Mouse (Mus musculus): ENCODE measurements around the gene Cpm. TPM values are rescaled to one million over a fixed set of nuclear protein-coding genes. Genes with fewer than 3 reads are reported as not detected.
"Not testable (repeated sequence)": the region's sequence is repeated elsewhere in the genome, so short reads cannot be mapped to it uniquely, and the experiment has no call there.

Cpm gene
- polyA plus RNA-seq (2012; rRNA removed) = 3.5 and 3.9 TPM in 2 replicates

DNA sequence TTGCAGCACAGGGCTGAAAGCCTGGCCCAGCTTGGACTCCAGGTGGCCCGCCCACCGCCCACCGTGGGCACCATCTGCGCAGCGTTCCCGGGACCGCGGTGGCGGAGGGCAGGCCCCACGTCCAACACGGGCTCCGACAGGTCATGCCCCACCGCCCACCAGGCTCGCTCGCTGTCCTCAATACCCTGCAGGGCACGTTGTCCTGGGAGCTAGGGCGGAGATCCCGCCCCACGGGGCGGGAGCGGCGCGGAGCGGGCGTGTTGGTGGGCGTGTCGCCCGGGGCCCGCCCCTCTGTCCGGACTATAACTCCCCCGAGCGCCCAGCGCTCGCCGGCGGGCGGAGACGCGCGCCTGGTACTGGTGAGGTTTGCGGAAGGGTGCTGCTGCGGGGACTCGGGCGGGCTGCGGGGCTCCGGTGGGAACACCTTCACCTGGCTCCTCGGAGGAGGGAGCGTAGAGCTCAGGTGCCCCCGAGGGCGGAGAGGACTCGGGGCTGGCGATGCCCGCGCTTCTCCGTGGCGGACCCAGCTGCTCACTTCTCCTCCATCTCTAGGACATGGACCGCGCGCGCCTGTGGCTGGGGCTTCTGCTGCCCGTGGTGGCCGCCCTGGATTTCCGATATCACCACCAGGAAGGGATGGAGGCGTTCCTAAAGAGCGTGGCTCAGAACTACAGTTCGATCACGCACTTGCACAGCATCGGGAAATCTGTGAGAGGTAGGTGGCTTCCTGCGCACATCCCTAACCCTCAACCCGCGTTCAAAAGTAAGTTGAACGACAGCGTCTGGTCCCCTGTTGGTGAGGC, at the start of gene Cpm:
Gene Cpm, plus strand, starts transcription at position 332 of the 803 bp plus-strand sequence.
- no peak for DNase-seq (ENCODE audit: extremely low spot score in 1 of 2, low spot score in 1 of 2)

DNA sequence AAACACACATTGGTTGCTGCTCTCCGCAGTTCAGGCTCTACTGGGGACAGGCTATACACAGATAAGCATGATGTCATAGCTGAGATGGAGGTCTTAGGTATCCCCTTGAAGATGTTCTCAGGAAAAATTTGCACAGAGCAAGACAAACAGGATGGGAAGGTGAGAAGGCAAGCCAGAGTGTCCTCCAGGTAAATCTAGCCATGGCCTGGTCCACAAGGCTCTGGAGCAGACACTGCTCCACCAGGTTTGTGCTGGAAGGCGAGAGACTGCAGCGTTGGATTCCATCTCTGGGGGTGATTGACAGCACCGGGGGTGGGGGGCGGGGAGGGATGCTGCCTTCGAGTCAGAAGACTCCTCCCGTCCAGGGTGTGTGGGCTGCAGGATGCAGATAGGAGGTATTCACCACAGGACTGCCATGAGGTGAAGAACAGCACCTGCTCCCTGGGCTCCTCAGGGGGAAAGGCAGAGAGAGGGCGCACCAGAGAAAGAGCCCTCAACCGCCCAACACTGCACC, 49.5 kb upstream of the Cpm start:
- no peak for DNase-seq (ENCODE audit: extremely low spot score in 1 of 2, low spot score in 1 of 2)

DNA sequence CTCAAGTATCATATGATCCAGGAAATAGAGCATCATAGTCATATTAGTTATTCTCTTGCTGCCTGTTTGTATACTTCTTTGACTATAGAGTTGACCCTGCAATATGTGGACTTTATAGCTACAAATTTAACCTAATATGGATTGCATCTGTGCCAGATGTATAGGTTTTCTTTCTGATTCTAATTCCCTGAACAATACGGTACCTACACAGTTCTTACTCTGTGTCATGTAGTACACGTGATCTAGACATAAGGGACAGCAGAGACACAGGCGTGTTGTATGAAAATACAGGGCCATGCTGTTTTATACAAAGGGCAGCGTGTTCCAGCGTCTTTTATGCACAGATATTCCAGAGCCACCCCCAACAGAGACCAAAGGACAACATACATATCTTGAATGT, 48.9 kb upstream of the Cpm start:
- DNase-seq (ENCODE audit: extremely low spot score in 1 of 2, low spot score in 1 of 2) = no peak

DNA sequence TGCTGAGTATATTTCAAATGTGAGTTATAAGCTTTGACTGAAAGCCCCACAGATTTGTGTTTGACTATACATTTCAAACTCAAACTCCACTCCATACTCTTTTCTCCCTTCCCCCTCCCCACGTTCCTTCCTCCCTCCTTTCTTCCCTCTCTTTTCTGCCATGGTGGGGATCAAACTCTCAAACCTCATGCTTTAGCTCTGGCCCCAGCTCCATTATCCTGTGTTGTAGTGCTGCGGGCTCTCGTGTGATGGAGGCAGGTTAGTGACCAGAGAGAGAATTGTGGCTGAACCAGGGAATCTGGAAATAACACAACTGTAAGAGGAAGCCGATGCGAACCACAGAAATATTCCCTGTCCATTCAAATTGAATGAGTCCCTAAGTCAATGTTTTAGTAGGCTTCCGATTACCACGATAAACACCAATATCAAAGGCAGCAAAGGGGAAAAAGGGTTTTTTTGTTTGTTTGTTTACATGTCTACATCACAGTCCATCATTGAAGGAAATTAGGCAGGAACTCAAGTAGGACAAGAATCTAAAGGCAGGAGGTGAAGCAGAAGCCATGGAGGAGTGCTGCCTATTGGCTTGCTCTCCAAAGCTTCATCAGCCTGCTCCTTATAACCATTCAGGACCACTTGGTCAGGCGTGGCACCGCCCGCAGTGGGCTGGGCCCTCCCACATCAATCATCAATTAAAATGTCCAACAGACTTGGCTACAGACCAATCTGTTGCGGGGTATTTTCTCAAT, 48.1 kb upstream of the Cpm start:
- no peak for DNase-seq (ENCODE audit: extremely low spot score in 1 of 2, low spot score in 1 of 2)

DNA sequence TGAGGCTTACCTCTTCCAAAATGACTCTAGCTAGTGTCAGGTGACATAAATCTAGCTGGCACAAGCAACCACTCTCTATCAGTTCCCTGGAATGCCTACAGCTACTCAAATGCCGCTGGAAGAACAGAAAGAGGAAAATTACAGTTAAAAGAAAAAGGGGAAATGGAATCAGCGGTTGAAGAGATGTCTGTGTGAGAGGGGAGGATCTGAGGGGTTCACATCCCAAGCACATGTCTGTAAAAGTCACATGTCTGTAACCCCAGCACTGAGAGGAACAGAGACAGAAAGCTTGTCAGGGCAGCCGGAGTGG, 47.6 kb upstream of the Cpm start:
- DNase-seq (ENCODE audit: extremely low spot score in 1 of 2, low spot score in 1 of 2) = no peak

DNA sequence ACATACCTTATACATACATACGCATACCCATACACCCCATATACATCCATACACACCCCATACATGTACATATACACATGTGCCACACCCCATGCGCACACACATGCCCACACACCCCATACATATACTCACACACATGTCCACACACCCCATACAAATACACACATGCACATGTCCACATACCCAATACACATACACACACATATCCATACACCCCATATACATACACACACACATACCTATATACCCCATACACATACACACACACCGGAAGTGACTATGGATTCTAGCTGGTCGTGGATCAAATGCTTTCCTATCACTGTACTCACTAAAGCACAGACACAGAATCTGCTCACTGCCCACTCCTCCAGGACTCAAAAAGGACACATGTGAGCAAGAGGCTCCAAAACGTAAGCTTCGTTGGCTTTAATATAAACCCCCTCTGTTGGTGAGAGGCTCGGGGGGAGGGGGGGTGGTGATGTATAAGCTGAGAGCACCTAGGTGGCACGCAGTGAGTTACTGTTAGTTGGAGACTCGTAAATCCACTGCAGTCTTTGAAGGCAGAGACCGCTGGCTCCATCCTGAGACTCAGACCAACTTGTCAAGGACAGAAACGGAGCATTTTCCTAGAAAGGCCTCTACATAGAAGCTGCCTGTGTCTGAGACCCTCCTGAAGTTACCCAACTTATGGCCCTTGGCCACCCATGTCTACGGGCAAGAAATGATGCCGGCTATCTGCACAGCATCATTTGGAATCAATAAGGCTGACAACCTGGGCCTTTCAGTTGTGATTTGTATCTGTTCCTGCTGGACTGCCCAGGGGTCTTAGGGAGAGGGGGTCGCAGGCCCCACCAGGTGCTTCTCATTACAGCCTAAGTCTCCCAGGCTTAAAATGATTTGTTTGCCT, 45.9 kb upstream of the Cpm start:
- no peak for DNase-seq (ENCODE audit: extremely low spot score in 1 of 2, low spot score in 1 of 2)

DNA sequence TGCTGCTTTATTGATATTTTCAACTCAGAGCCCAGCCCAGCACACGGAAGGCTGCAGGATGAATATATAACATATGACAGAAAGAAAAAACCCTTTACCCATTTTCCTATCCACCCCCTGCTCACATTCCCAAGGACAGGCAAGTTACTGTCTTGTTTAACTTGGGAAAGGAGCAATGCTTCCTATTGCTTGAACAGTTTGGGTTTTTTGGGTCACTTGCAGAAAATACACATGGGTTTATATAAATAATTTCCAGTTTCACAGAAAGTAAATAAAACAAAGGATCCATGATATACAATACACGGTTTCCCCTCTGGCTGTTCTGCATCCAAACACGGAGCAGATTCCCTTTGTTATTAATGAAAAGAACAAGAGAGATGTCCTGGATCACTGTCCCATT, 45.2 kb upstream of the Cpm start:
- no peak for DNase-seq (ENCODE audit: extremely low spot score in 1 of 2, low spot score in 1 of 2)

DNA sequence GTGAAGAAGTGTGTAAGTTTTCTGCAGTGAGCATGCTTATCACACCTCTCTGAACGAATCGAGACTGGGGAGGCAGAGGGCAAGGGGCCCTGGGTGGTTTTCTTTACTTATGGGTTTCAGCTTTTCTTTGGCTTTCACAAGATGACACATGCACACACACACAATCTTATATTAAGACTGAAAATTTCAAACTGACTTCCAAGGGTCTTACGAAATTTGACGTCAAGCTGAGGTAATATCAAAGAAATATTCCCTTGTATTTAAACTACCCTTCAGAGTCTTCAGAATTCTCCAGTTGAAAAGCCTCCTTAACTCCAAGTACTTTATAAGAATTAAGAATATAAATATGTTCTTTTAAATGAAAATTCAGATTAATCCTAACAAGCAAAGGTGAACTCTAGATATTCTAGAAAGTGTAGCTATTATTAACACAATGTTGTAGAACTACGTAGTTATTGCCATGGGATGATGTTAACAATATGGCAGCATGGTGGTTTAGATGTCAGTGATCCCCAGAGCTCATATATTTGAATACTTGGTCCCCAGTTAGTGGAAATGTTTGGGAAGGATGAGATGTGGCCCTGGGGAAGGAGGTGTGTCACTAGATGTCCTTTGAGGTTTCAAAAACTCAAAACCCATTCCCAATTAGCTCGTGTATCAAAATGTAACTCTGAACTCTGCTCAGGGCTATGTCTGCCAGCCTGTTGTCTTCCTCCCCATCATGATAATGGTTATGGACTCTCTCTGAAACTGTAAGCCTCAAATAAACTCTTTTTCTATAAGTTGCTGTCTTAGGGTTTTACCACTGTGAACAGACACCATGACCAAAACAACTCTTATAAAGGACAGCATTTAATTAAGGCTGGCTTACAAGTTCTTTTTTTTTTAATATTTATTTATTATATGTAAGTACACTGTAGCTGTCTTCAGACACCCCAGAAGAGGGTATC, 44.5 kb upstream of the Cpm start:
- no peak for DNase-seq (ENCODE audit: extremely low spot score in 1 of 2, low spot score in 1 of 2)

DNA sequence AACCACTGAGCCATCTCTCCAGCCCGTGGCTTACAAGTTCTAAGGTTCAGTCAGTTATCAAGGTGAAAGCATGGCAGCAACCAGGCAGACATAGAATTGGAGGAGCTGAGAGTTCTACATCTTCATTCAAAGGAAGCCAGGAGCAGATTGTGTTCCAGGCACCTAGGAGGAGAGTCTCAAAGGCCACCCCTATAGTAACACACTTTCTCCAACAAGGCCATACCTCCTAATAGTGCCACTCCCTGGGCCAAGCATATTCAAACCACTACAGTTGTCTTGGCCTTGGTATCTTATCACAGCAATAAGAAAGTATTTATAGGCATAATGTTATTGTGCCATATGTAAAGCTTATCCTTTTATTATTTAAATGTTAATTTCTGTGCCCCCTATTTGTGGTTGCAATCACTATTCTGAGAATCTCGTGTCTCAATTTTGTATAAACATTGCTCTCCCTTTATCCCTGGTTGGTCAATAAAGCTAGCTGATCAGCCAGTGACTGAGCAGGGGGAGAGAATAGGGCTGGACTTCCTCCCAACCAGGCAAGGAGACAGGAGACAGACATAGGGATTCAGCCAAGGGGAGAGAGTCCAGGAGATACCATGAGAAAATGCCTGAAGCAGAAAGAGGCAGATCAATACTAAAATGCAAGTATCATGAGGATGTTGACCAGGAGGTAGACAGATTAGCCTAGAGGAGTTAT, 43.5 kb upstream of the Cpm start:
- DNase-seq (ENCODE audit: extremely low spot score in 1 of 2, low spot score in 1 of 2) = no peak

DNA sequence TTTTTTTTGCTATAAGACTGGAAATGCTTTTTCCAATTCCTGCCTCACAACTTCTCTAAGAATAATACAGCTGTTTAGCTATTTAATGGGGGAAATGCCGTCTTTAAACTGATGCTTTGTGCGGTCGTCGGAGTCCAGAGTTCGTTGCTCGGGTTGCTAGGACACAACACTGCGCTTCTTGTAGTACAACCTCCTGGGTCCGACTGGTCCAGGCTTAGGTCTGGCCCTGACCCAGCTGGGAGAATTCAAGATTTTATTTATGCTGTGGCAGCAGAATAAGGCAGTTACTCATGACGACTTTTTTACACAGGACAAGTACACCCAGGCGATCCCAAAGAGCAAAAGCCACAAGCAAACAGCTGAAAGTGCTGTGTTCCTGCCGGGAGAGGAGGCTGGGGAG, 42.4 kb upstream of the Cpm start:
- DNase-seq (ENCODE audit: extremely low spot score in 1 of 2, low spot score in 1 of 2) = no peak

DNA sequence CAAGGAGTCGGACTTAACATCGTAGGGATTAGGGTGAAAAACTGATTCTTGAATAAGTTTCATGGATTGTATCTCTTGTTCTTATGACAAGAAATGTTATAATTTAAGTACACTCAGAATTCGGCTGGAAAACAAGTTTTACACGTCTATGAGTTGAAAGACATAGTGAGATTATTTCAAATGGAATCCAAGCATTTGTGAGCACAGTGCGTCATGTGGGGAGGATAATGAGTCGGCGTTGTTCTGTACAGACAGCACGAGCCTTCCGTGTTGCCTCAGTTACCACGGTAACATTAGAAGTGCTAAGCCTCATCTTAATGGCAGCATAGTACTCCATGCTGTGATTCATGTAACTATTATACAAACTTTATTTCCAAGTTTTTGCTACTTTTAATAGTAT, 42.0 kb upstream of the Cpm start:
- no peak for DNase-seq (ENCODE audit: extremely low spot score in 1 of 2, low spot score in 1 of 2)

DNA sequence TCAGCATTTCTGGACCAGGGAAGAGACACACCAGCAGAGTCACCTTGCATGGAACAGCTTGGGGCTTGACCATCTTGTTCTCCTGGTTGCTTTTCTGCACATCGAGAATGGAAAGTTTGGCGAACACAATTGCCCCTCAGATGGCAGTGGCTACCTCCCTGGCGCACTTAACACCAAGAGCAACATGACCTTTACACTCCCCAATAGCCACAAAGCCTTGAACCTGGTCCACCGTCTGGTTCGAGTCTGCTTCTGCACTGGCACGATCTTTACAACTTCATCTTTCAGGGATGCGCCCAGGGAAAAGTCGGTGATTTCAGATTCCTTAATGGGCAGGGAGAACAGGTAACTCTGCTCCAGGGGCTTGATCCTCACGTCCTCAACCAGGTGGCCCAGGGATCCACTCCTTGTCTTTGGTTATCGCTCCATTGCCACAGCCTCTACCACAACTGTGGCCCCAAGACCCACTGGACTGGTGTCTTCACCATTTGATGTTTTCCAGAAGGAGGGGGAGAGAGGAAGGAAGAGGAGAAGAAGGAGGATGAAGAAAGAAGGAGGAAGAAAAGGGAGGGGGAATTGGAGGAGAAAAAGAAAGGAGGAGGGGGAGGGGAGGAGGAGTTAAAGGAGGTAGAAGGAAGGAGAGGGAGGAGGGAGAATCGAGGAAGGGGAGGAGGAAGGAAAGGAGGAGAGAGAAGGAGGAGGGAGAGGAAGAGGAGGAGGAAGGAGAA, 40.7 kb upstream of the Cpm start:
- DNase-seq (ENCODE audit: extremely low spot score in 1 of 2, low spot score in 1 of 2) = not testable (repeated sequence)

DNA sequence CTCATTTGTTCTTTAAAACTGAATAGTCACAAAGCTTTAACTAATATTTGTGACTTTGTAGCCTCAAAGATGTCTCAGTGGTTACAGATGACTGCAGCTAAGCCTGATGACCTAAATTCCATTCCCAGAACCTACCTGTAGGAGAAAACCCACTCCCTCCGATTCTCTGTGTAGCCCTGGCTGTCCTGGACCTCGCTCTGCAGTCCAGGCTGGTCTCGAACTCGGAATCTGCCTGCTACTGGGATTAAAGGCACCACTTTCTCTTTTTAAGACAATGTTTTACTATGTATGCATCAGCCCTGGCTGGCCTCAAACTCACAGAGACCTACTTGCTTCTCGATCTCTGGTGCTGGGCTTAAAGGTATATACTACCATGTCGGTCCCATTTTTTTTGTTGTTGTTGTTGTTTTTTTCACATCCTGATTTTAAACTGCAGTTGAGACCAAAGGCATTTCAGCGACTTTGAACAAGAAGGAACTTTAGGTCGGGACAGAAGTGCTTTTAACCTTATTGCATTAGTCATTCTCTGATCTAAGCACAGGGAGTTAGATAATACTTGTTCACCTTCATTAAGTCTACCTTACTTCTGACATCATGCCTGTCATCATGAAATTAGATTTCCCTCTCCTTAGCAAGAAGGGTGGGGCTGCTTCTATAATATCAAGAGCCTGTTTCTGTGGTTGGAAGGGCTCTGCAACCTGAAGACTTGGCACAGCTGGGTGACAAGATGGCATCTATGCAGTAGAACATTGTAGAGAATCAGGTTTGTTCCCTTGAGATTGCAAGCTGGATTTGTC, 40.0 kb upstream of the Cpm start:
- no peak for DNase-seq (ENCODE audit: extremely low spot score in 1 of 2, low spot score in 1 of 2)

DNA sequence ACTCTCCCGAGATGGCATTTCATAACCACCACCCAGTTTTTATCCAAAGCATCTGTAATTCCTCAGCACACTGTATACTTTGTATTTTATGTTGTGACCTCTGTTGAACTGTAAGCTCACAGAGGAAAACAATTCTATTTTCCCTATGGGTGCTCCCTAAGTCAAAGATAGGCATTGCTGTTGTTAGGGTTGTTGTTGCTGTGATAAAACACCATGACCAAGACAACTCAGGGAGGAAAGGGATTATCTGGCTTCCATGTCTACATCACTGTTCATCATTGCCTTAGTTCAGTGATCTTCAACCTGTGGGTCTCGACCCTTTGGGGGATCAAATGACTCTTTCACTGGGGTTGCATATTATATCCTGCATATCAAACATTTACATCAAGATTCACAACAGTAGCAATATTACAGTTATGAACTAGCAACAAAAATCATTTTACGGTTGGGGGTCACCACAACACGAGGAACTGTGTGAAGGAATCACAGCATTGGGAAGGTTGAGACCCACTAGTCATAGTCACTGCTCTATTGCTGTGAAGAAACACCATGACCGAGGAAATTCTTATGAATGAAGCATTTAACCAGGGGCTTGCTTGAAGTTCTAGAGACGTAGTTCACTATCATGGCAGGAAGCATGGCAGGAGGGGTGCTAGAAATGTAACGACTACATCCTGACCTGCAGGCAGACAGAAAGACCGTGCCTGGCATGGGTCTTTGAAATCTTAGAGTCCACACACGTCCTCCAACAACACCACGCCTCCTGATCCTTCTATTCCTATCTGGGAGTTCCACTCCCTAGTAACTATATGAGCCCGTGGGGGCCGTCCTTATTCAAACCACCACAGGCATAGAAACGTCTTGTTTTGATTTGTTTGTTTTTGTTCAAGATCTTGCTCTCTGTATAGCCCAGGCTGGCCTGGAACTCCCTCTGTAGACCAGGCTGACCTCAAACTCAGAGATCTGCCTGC, 38.7 kb upstream of the Cpm start:
- no peak for DNase-seq (ENCODE audit: extremely low spot score in 1 of 2, low spot score in 1 of 2)

DNA sequence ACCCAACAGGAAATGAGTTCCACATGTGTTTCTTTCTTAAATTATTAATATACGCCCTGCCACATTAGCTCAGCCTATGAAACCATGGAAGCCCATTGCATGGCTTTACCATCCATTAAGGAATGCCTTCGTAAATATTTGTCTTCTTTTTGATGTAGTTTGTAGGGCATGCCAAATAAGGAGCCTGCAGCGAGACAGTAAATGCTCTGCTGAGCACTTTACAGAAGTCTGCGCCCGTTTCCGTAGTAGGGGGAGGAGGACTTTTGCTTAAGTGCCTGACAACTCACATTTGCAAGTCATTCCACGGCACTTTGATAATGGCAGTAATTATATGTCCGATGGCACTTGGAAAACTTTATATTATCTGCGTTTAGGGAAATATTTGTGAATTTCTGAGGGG, 37.5 kb upstream of the Cpm start:
- no peak for DNase-seq (ENCODE audit: extremely low spot score in 1 of 2, low spot score in 1 of 2)

DNA sequence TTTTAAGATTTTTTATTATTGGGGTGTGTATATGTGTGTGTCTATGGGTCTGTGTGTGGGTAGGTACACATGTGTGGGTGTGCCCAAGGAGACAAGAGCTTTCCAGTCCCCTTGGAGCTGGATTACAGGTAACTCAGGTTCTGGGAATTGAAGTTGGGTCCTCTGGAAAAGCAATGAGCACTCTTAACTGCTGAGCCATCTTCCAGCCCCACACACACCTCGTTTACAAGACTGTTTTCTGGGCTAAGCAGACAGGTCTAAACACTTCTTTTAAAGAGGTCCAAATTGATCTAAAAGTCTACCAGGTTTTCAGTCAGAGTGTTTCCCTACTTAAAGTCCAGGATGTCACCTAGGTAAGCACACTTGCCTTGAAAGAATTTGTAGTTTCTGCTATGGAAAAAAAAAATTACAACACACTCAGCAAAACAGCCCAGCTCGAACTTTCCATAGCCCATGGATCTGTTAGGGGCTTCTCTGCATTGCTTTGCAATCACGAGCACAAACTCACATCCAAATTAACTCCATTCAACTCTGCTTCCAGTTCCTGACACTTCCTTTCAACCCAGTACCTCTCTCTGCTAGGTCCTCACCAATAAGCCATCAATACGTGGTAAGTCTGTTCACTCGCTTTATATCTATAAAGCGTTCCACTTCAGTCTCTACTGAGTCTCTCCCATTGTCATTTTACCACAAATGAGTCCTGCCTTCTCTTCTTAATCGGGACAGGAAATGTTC, 36.8 kb upstream of the Cpm start:
- no peak for DNase-seq (ENCODE audit: extremely low spot score in 1 of 2, low spot score in 1 of 2)
